Mouse (Mus musculus) cerebellum, adult 2 months (tissue): ENCODE measurements at regions not wholly inside any gene's neighbourhood (a gene's known extent, or its start where the extent isn't known, plus 50 kb on each side); places are given as distances from the start of the nearest gene placed in this dataset.

Experiments used
- DNase-seq, 2 experiments: peaks; one replicate each; pipeline ENCODE4 v3.0.0; 2021
- H3K27ac ChIP-seq: fragments of 200-500 bp; 2 replicates; pipeline ENCODE4 v1.5.1; 2012; ENCODE audit warnings: low read length, control low read depth, inconsistent platforms; ENCODE audit not compliant: insufficient read depth
- H3K27me3 ChIP-seq: fragments of 200-500 bp; 2 replicates; pipeline ENCODE4 v1.6.1; 2012; ENCODE audit warnings: inconsistent platforms, mild to moderate bottlenecking, low read length, moderate library complexity; ENCODE audit not compliant: control insufficient read depth, insufficient read depth
- H3K4me1 ChIP-seq: fragments of 200-500 bp; 2 replicates; pipeline ENCODE4 v1.6.1; 2011; ENCODE audit warnings: low read length; ENCODE audit not compliant: control insufficient read depth, insufficient read depth
- H3K4me3 ChIP-seq: fragments of 200-500 bp; replicated peaks from 2 replicates; pipeline ENCODE3; 2011; ENCODE audit warnings: mild to moderate bottlenecking, low read depth, low read length, control low read depth; ENCODE audit not compliant: insufficient read depth
- CTCF ChIP-seq: fragments of 200-500 bp; IDR thresholded peaks from 2 replicates; pipeline ENCODE4 v1.5.1; 2011; ENCODE audit warnings: low read depth, mild to moderate bottlenecking, control low read depth, low read length, moderate library complexity, borderline replicate concordance; ENCODE audit not compliant: insufficient read depth
- POLR2A ChIP-seq: fragments of 200-500 bp; IDR thresholded peaks from 2 replicates; pipeline ENCODE4 v1.6.1; 2011; ENCODE audit warnings: low read length, control low read depth, borderline replicate concordance; ENCODE audit not compliant: insufficient read depth
- WGBS: fragments of 180-500 bp; shearing (Covaris S2); methylation state at CpG from one replicate; pipeline ENCODE4 v1.1.7; 2018; 5-methylcytosine and 5-hydroxymethylcytosine counted together

DNA sequence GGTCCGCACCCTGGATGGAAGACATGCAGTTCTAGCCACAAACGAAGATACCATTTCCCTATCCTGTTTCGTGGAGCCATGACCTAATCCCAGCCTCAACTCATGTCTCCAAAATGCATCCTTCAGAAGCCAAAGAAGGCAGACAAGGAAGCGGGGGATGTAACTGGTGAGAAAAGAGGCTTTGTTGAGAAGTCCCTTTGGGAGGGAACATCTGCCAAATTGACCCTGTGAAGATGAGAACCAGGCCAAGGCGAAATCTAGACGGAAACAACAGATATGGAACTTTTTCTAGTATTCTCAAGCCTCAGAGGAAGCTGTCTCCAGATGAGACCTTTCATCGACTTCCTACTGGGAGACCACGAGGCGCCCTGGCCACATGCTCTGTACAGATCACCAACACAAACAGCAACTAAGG, 145.9 kb upstream of the Tbx20 start:
- no peak overlapping the region for H3K4me3 ChIP-seq
- WGBS, result 81% methylated on average over 9 of the region's 9 CpGs
- no peak overlapping the region for H3K27ac ChIP-seq
- no peaks in the 10 kb centered on the region for H3K27me3 ChIP-seq
- no peak for TF ChIP-seq CTCF
- no peak for TF ChIP-seq POLR2A
- no peak for DNase-seq
- H3K4me1 ChIP-seq, result no peaks in the 10 kb centered on the region

DNA sequence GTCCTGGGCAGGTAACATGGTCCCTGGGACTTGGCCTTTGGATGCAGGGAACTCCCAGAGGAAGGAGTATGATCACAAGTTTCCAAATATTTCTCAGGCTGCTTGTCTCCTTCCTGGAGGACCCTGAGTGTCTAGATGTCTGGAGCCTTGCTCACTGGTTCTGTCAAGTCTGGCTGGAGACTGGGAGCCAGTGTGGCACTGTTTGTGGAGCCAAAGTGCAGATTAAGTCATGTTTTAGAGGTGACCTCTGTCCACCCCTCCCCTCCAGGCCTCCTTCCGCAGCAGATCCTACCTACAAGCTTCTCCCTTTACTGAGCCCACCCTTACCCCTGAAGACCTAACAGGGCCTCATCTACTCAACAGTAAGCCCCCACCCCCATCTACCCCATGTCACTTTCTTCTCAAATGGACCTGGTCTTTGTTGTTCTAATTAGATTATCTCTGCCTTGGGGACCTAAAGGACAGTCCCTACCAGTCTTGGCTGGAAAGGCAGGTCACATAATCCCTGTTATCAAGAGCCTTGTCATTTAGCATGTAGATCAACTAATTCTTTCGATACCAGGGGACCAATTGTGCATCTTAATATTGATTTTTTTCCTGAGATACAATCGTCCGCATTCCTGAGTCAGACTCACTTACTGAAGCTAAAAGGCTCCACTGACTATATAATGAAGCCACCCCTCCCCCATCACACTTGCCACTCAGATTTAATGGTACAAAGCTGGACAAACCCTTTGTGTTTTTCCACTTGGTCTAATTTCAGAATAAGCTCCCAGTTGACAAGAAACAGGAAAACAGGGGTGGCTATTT, 148.2 kb upstream of the Tbx20 start:
- Histone ChIP-seq H3K4me1 (no peaks in the 10 kb centered on the region), H3K27me3 (no peaks in the 10 kb centered on the region), H3K4me3 (no peak overlapping the region), H3K27ac (no peak overlapping the region)
- DNase-seq, result no peak
- TF ChIP-seq CTCF (no peak), POLR2A (no peak)
- 72% methylated on average over 4 of the region's 4 CpGs for WGBS

DNA sequence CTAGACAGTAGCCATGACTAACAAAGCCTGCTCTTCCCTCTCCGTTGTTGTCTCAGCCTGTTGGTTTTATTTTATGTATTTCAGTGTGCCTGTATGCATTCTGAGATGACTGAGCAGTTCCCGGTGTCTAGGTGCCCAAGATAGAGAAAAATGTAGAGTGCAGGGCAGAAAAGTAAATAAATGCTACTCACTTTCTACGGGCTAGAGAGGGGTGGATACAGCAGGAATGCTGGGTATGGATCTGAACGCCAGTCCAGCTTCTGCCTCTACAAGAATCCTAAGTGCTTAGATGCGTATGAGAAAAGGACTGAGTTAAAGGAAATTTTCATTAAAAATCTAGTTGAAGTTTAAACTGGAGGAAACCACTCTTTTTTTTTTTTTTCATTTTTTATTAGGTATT, 149.4 kb upstream of the Tbx20 start:
- DNase-seq, result no peak
- TF ChIP-seq CTCF (no peak), POLR2A (no peak)
- no peaks in the 10 kb centered on the region for H3K4me1 ChIP-seq
- H3K27ac ChIP-seq, result no peak overlapping the region
- WGBS, result 95% methylated on average over 5 of the region's 5 CpGs
- no peaks in the 10 kb centered on the region for H3K27me3 ChIP-seq
- H3K4me3 ChIP-seq, result no peak overlapping the region

DNA sequence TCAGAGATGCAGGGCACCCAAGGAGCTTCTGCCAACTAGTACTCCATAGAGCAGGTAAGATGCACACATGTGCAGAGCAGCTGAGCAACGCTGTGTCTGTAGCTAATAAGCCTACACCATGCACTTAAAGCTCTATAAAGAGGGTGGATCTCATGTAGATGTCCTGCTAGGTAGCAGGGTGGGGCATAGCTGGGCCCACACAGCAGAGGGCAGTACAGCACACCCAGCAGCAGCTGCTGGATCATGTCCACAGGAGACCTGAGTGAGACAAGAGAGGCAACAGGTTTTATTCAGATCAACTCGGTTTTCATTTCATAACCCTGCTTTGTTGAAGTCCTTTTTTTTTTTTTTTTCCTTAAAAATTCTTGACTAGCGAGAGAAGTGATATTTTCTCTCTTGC, 151.5 kb upstream of the Gm10181 start:
- H3K27ac ChIP-seq, result no peak overlapping the region
- 55% methylated on average over 3 of the region's 3 CpGs for WGBS

DNA sequence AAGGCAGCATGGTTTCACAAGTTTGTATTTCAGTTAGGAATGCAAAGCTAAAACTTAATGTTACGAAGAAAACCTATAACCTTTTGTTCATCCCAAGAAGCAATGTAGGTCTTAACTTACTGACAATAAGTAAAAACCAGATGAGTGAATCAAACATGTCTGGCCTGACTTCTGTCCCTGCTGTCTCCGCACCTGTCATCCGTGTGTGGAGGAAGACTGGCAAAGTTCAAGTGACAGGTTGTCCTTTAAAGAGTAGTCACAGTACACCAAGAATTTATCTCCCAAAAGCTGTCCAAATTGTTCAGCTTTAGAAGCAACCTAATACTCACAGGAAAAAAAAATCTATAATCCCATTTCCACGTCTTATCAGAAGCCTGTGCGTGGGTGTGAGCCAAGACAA, 146.3 kb upstream of the Gm10181 start:
- 72% methylated on average over 5 of the region's 5 CpGs for WGBS
- Histone ChIP-seq H3K27me3 (no peaks in the 10 kb centered on the region), H3K4me1 (no peaks in the 10 kb centered on the region), H3K4me3 (no peak overlapping the region), H3K27ac (no peak overlapping the region)
- no peak for TF ChIP-seq CTCF
- no peak for TF ChIP-seq POLR2A
- DNase-seq, result no peak

More for the DNA sequence above, 151.5 kb upstream of the Gm10181 start:
- no peak for DNase-seq
- Histone ChIP-seq H3K4me1 (no peaks in the 10 kb centered on the region), H3K27me3 (no peaks in the 10 kb centered on the region), H3K4me3 (no peak overlapping the region)
- TF ChIP-seq CTCF (no peak), POLR2A (no peak)

DNA sequence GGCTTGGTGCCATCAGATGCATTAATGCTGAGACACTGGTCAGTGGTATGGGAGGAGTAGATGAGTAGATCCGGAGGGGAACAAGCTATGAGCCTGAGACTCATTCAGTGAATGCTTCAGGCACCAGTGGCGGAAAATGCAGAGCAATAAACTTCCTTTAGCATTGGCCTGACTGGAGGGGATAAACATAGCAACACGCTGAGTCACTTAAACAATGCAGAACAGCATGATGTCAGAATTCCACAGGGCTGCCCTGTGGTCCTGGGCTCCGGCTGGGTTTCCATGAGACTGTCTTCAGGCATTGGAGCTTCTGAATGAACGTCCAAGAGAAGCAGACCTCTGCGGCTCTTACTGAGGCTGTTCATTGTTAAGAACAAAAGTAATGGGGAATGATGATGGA, 145.4 kb upstream of the Gm10181 start:
- H3K4me1 ChIP-seq, result no peaks in the 10 kb centered on the region
- H3K27ac ChIP-seq, result no peak overlapping the region
- WGBS, result 21% methylated on average over 6 of the region's 6 CpGs
- DNase-seq, result no peak
- H3K27me3 ChIP-seq, result no peaks in the 10 kb centered on the region
- H3K4me3 ChIP-seq, result no peak overlapping the region
- TF ChIP-seq CTCF (no peak), POLR2A (no peak)

DNA sequence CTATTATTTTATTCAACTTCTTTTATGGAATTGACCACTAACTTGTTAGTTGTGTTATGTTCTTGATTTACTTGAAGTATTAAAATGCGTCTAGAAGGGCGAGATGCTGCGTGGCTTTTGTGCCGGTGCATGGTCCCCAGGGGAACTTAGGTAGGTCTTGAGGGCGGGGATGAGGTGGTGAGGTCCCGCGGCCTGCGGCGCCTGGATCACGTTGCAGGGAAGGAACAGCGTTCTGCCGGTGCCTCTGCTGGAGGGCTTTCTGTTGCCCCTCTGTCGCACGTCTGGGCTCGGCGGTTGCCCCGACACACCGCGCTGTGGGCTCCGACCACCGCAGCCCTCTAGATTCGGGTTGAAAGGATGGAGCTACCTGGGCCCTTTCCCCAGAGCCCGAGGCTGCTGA, 136.7 kb upstream of the Gm10181 start:
- TF ChIP-seq POLR2A, result no peak
- no peak for TF ChIP-seq CTCF

DNA sequence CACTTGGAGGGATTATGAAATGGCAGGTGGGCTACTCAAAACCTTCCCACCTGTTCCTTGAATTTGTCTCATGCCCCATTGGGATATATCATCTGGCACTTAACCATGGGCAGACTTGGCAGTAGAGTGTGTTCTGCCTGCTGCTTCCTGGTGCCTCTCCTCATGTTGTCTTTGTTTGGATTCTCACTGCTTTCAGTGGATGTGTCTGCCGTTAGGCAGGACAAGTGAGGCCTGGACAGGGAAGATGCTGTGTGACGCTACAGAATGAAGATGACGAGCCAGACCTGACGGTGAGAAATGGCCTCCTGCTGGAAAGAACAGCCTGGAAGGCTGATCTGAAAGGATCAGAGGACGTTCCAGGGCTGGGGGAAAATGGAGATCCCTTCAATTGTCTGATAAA, 133.6 kb upstream of the Gm10181 start:
- Histone ChIP-seq H3K27ac (no peak overlapping the region), H3K4me1 (no peaks in the 10 kb centered on the region), H3K27me3 (no peaks in the 10 kb centered on the region; the same call in 1 of the 2 replicates), H3K4me3 (no peak overlapping the region)
- no peak for TF ChIP-seq POLR2A
- no peak for TF ChIP-seq CTCF
- WGBS, result 12% methylated on average over 5 of the region's 5 CpGs
- no peak for DNase-seq

More for the DNA sequence above, 136.7 kb upstream of the Gm10181 start:
- Histone ChIP-seq H3K4me3 (no peak overlapping the region), H3K27me3 (no peaks in the 10 kb centered on the region; the same call in 1 of the 2 replicates), H3K4me1 (no peaks in the 10 kb centered on the region), H3K27ac (no peak overlapping the region)
- DNase-seq, result no peak
- WGBS, result 54% methylated on average over 23 of the region's 23 CpGs
